Mouse (Mus musculus): Measurements from ENCODE around the gene Gm595. TPM values are rescaled to one million over a fixed set of nuclear protein-coding genes. Genes with fewer than 3 reads are reported as not detected.

Gm595 gene
- total RNA-seq (2023) = not detected

GRCm38 (mm10) chrX:48877613-48878012, at the start of gene Gm595:
Gene Gm595 (minus strand): TSS chrX:48877713.

Other genes with a start within 250 kb of the Gm595 start
- not detected for gene Gpr119, start 203.2 kb downstream of the Gm595 start, total RNA-seq (2023)
- gene Rbmx2, start 182.7 kb downstream of the Gm595 start, total RNA-seq (2023) = 10.0 TPM